In the genomic region with DNA sequence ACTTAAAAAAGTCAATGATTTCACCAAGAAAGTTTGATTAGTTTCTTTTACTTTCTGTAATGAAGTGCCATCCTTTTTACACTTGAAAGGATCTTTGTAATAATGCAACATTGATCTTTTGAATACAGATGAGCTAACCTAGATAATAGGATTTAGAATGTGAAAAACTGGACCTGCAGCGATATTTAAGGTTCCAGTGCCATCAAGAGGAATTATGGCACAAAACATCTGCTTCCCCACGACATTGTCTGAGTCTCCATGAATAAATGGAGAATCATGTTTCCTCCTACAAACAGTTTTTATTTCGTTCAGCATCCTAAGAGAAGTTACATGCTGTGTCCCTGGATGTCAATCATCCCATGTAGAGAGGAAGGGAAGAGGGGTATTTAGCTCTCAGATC, we compare ENCODE assay signal across 27 mouse cellular contexts.
DNase-seq lines count a peak whose midpoint lies in the region; ATAC-seq and TF ChIP-seq lines count a peak whose summit lies in the region.
"Had no signal": no experiment of that assay in that cellular context is flagged by ENCODE, and none has a peak within 500 bp of the region (broad histone marks: within the 10 kb centered on the region; RNA-seq: fewer than 3 reads in every experiment).

No protein-coding gene starts in this region.

- no peak overlapping the region for H3K4me2 ChIP-seq in CH12.LX (ENCODE audit: insufficient read depth, low read depth, poor library complexity, severe bottlenecking)
- H3K4me2 ChIP-seq: heart, embryonic 12.5 days; limb, embryonic 12.5 days; liver, embryonic 11.5 days; neural tube, embryonic 15.5 days had no signal

- no peak overlapping the region for H3K4me3 ChIP-seq in CH12.LX (replicated peaks in 1 of 3; ENCODE audit: low read depth in 2 of 3, low read length in 2 of 3, poor library complexity in 1 of 3)
- H3K4me3 ChIP-seq in cortical plate, adult 2 months (ENCODE audit: insufficient read depth, low read length), result no peak overlapping the region
- H3K4me3 ChIP-seq: heart, embryonic 12.5 days; limb, embryonic 12.5 days; neural tube, embryonic 15.5 days had no signal

- H3K4me1 ChIP-seq in CH12.LX (ENCODE audit: control insufficient read depth in 1 of 2, insufficient read depth in 2 of 2), result no peaks in the 10 kb centered on the region
- no peaks in the 10 kb centered on the region; the same call in 1 of the 2 replicates for H3K4me1 ChIP-seq in cortical plate, adult 2 months (ENCODE audit: control insufficient read depth, insufficient read depth, low read length)

- H3K79me2 ChIP-seq in CH12.LX (replicated peaks; ENCODE audit: control insufficient read depth, extremely low read depth, insufficient read depth, poor library complexity, severe bottlenecking), result no peaks in the 10 kb centered on the region

- H3K27ac ChIP-seq in CH12.LX (ENCODE audit: insufficient read depth, low read depth), result no peak overlapping the region
- no peak overlapping the region for H3K27ac ChIP-seq in cortical plate, adult 2 months (ENCODE audit: insufficient read depth, low read length)
- H3K27ac ChIP-seq: limb, embryonic 12.5 days; neural tube, embryonic 15.5 days had no signal

- TF ChIP-seq CTCF in CH12.LX (conservative IDR thresholded peaks at IDR 0.05 in 1 of 2, IDR thresholded peaks at IDR 0.05 in 1 of 2; ENCODE audit: low read depth in 2 of 2, low read length in 2 of 2), result peak in 1 of 2 experiments; percentile 20; a peak in 1 of 4 replicates
- TF ChIP-seq CTCF in cortical plate, adult 2 months (IDR thresholded peaks at IDR 0.05; ENCODE audit: extremely low read depth, insufficient read depth, low read length), result peak; percentile 24; the same call in 1 of the 2 replicates

- TF ChIP-seq EP300 in CH12.LX (IDR thresholded peaks at IDR 0.05; ENCODE audit: low read length), result no peak

- intact Hi-C loops in left cerebral cortex, postnatal 14 days (cut with DNase I), result loop anchor here (2.0 kb wide), 1 partner anchor 1008 kb away; no protein-coding TSS in a partner anchor

- peaks cover 70% of the 10 kb centered on the region for H3K27me3 ChIP-seq in CH12.LX (replicated peaks)
- H3K27me3 ChIP-seq: heart, embryonic 12.5 days; limb, embryonic 12.5 days had no signal

- peak; percentile 68 for ATAC-seq in frontal cortex, adult (ENCODE audit: low TSS enrichment)
- no peak for ATAC-seq in erythroid progenitor cell, adult 5-6 weeks (replicated peaks; ENCODE audit: low FRiP score, poor library complexity, severe bottlenecking)
- ATAC-seq: activated CD4-positive, CD25-positive, alpha-beta regulatory T cell, adult 4 months; inflammation-experienced regulatory T-cells, adult 6 months; liver, postnatal 0 days had no signal

- dilution Hi-C loops in CH12.LX (cut with MboI; ENCODE audit: extremely low pct_ligation_motif_present, extremely low pct_unique_long_range_greater_than_20kb, low sequenced_read_pairs), result no loop called here

- H3K9me3 ChIP-seq in CH12.LX (replicated peaks; ENCODE audit: low read length), result no peaks in the 10 kb centered on the region
- H3K9me3 ChIP-seq: heart, embryonic 12.5 days; limb, embryonic 12.5 days; neural tube, embryonic 15.5 days had no signal

- in situ Hi-C loops in CH12.LX (cut with MboI; ENCODE audit: low pct_ligation_motif_present, low pct_unique_long_range_greater_than_20kb, low sequenced_read_pairs), result no loop called here

- H3K36me3 ChIP-seq in CH12.LX (replicated peaks in 1 of 2; ENCODE audit: control insufficient read depth in 1 of 2, insufficient read depth in 1 of 2, low read length in 1 of 2), result no peaks in the 10 kb centered on the region
- H3K36me3 ChIP-seq: heart, embryonic 12.5 days; limb, embryonic 12.5 days; neural tube, embryonic 15.5 days had no signal

- H3K9ac ChIP-seq in CH12.LX (ENCODE audit: insufficient read depth, low read depth), result no peak overlapping the region
- H3K9ac ChIP-seq: heart, embryonic 12.5 days; limb, embryonic 12.5 days; liver, postnatal 0 days; neural tube, embryonic 15.5 days had no signal

- peak; percentile 28 for TF ChIP-seq RAD21 in CH12.LX (IDR thresholded peaks at IDR 0.05; ENCODE audit: low read depth, low read length)

- no peak for DNase-seq in frontal cortex, postnatal 10 days (ENCODE audit: low spot score in 2 of 2)
- peak; percentile 13 to 28 for DNase-seq in left cerebral cortex, postnatal 14 days (ENCODE audit: low spot score in 2 of 2)
- DNase-seq in left cerebral cortex, adult 18-20 months (ENCODE audit: low spot score in 2 of 2), result no peak
- DNase-seq in CH12.LX (ENCODE audit: extremely low read depth), result no peak
- DNase-seq in adrenal gland, adult 18-20 months (ENCODE audit: low spot score in 2 of 2), result no peak
- DNase-seq: adrenal gland, postnatal 10 days; B cell, adult 2 months; cerebellum, adult 8-10 months; cerebellum, postnatal 36 days; gastrocnemius, postnatal 14 days; heart, adult 18-20 months; heart, postnatal 10 days; kidney, adult 2 months; kidney, postnatal 14 days; layer of hippocampus, adult 9-11 months; liver, postnatal 0 days; lung, postnatal 14 days; right cerebral cortex, postnatal 14 days had no signal

- no peak for TF ChIP-seq POLR2A in CH12.LX (IDR thresholded peaks at IDR 0.05; ENCODE audit: low read depth, low read length)
- TF ChIP-seq POLR2A in cortical plate, adult 2 months (IDR thresholded peaks at IDR 0.05; ENCODE audit: extremely low read depth, insufficient read depth, low read length), result no peak

TF ChIP-seq in CH12.LX, 34 proteins besides CTCF, POLR2A, EP300 and RAD21:
- TF ChIP-seq TBP (conservative IDR thresholded peaks at IDR 0.05; ENCODE audit: low read depth, low read length) (no peak), SMC3 (IDR thresholded peaks at IDR 0.05; ENCODE audit: low read depth, low read length) (no peak), ZC3H11A (IDR thresholded peaks at IDR 0.05; ENCODE audit: low read depth, low read length) (no peak), POLR2AphosphoS2 (IDR thresholded peaks at IDR 0.05; ENCODE audit: low read depth, low read length) (no peak), BHLHE40 (IDR thresholded peaks at IDR 0.05; ENCODE audit: low read depth, low read length) (no peak)

Comparison
In these comparisons a context has a peak if more than half of its experiments do, and no peak if none do; other contexts are left out.
1. DNase-seq: peak in left cerebral cortex, postnatal 14 days (2 of 2); none in frontal cortex, postnatal 10 days (0 of 2), left cerebral cortex, adult 18-20 months (0 of 2), CH12.LX (single experiment) and adrenal gland, adult 18-20 months (0 of 2).